Mouse (Mus musculus): ENCODE results near the gene Mast2. TPM values are rescaled to one million over a fixed set of nuclear protein-coding genes. Genes with fewer than 3 reads are reported as not detected.

Gene Mast2
- 18.8 TPM for polyA plus RNA-seq (2015; fragmentation: Illumina TruSeq; extraction: RNeasy Lipid Tissue Mini Kit (QIAGEN cat#74804); ENCODE audit: insufficient read depth, low replicate concordance)

DNA sequence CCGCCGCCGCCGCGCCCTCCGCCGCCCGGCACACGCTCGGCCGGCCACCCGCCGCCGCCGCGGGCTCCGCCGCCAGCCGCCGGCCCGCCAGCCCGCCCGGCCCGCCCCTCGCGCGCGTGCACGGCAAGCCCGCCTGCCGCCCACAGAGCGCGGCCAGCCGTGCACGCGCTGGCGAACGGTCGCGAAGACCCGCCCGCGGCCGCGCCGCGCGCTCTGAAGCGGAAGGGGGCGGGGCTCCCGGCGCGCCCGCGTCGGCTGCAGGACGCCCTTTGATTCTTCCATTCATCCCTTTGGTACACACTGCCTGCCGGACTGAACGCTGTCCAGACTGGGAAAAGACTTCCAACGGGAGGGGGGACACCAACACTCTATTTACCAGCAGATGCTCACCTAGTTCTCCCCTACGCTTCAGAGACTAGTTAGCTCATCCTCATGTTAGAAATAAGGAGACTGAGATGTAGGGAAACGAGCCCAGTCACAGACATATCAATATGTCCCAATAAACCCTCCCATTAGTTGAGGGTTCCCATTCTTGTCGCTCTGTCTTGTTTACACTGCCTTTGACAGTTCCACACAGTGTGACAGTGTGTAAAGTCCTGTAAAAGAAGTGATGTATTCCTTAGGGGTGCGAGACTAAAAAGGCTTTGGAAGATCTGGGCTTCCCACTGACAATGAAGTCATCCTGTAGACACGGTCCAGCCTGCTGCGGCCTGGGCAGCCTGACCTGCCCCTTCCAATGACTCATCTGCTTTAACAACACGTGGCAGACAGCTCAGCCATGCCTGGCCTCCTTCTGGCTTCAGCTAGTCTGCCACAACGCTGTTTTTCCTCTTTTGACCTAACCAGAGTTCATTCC, at the start of gene Mast2:
Gene Mast2, minus strand, starts transcription at position 58 of the 856 bp plus-strand sequence.

DNA sequence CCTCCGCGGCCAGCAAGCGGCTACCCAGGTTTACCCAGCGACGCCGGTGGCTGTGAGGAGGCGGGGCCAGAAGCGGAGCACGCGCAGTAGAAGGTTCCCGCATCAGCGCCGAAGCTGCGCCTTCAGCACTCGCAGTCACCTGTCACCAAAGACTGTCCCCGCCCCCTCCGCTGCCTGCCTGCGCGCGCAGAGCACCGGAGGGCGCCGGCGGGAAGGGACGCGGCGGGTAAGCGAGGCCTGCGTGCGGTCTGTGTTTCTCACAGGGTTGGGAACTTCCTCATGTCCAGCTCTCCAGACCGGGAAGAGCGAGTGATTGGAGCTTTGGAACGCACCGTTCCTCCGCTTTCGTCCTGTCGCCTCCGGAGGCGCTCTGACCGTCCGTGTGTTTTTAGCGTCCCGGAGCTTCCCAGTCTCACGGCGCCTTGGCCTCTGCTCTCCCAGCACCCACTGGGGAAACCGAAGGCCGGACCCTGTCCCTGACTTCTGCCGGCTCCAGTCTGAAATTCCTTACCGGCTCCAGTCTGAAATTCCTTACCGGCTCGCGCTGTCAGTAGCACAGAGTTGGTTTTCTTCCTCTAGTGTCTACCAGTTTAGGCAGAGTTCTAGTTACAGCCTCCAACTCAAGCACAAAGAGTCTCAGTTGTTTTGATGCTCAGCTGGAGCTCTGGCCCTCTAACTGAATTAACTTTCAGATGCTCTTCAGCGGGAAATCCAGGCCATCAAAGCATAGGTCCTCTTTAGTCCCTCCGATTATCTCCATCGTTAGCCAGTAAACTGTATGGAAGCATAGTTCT, 43.6 kb upstream of the Mast2 start, which contains the start of gene Ipp:
Gene Ipp, plus strand, starts transcription at position 125 of the 794 bp plus-strand sequence.

Other genes with a start within 250 kb of the Mast2 start
- gene Pik3r3, start 242.6 kb downstream of the Mast2 start, polyA plus RNA-seq (2015; fragmentation: Illumina TruSeq; extraction: RNeasy Lipid Tissue Mini Kit (QIAGEN cat#74804); ENCODE audit: insufficient read depth, low replicate concordance): 7.0 TPM
- gene Ipp, start 43.4 kb upstream of the Mast2 start, polyA plus RNA-seq (2015; fragmentation: Illumina TruSeq; extraction: RNeasy Lipid Tissue Mini Kit (QIAGEN cat#74804); ENCODE audit: insufficient read depth, low replicate concordance): 13.5 TPM
- 40.6 TPM for gene Tmem69, start 91.8 kb upstream of the Mast2 start, polyA plus RNA-seq (2015; fragmentation: Illumina TruSeq; extraction: RNeasy Lipid Tissue Mini Kit (QIAGEN cat#74804); ENCODE audit: insufficient read depth, low replicate concordance)
- gene Gpbp1l1, start 93.5 kb upstream of the Mast2 start, polyA plus RNA-seq (2015; fragmentation: Illumina TruSeq; extraction: RNeasy Lipid Tissue Mini Kit (QIAGEN cat#74804); ENCODE audit: insufficient read depth, low replicate concordance): 156 TPM
- 14.7 TPM for gene Ccdc17, start 132.5 kb upstream of the Mast2 start, polyA plus RNA-seq (2015; fragmentation: Illumina TruSeq; extraction: RNeasy Lipid Tissue Mini Kit (QIAGEN cat#74804); ENCODE audit: insufficient read depth, low replicate concordance)
- 84.8 TPM for gene Nasp, start 163.8 kb upstream of the Mast2 start, polyA plus RNA-seq (2015; fragmentation: Illumina TruSeq; extraction: RNeasy Lipid Tissue Mini Kit (QIAGEN cat#74804); ENCODE audit: insufficient read depth, low replicate concordance)
- 291 TPM for gene Akr1a1, start 187.5 kb upstream of the Mast2 start, polyA plus RNA-seq (2015; fragmentation: Illumina TruSeq; extraction: RNeasy Lipid Tissue Mini Kit (QIAGEN cat#74804); ENCODE audit: insufficient read depth, low replicate concordance)
- 625 TPM for gene Prdx1, start 221.4 kb upstream of the Mast2 start, polyA plus RNA-seq (2015; fragmentation: Illumina TruSeq; extraction: RNeasy Lipid Tissue Mini Kit (QIAGEN cat#74804); ENCODE audit: insufficient read depth, low replicate concordance)
- gene Mmachc, start 244.2 kb upstream of the Mast2 start, polyA plus RNA-seq (2015; fragmentation: Illumina TruSeq; extraction: RNeasy Lipid Tissue Mini Kit (QIAGEN cat#74804); ENCODE audit: insufficient read depth, low replicate concordance): 11.2 TPM
- 42.6 TPM for gene Ccdc163, start 244.3 kb upstream of the Mast2 start, polyA plus RNA-seq (2015; fragmentation: Illumina TruSeq; extraction: RNeasy Lipid Tissue Mini Kit (QIAGEN cat#74804); ENCODE audit: insufficient read depth, low replicate concordance)